Mouse (Mus musculus): ENCODE data around the gene Sun2. TPM values are rescaled to one million over a fixed set of nuclear protein-coding genes. Genes with fewer than 3 reads are reported as not detected.
A peak's percentile ranks its signal among the peaks of the same experiment; 100 is the strongest.

Sun2 gene
- 33.9 and 45.8 TPM in 2 replicates for total RNA-seq (2014; rRNA removed)
- 29.7 and 33.4 TPM in 2 replicates for polyA plus RNA-seq (2012; rRNA removed)

GRCm38 (mm10) chr15:79741921-79742705 lies at the start of gene Sun2:
Sun2 (minus strand) TSS chr15:79742536.
- peaks cover 8% of the 10 kb centered on the region for H3K4me1 ChIP-seq (ENCODE audit: control insufficient read depth, insufficient read depth, low read length)
- H3K4me3 ChIP-seq (ENCODE audit: insufficient read depth, low read depth, low read length) = peak within 1 kb of the TSS; percentile 70
- peak within 1 kb of the TSS; percentile 99 for H3K27ac ChIP-seq (replicated peaks; ENCODE audit: insufficient read depth, low read depth, low read length)
- no peaks in the 10 kb centered on the region for H3K27me3 ChIP-seq (ENCODE audit: control insufficient read depth, insufficient read depth, low read length)
- TF ChIP-seq CTCF (IDR thresholded peaks at IDR 0.05; ENCODE audit: low read depth, low read length) (no peak), POLR2A (IDR thresholded peaks at IDR 0.05; ENCODE audit: extremely low read depth, insufficient read depth, low read length) (peak; percentile 62)
- DNase-seq (ENCODE audit: extremely low read depth, low read depth, low spot score) = peak; percentile 75
- under 1% methylated on average over 93 of the region's 93 CpGs for WGBS
- peaks cover 4% of the 10 kb centered on the region; the same call in 1 of the 2 replicates for H3K79me2 ChIP-seq (ENCODE audit: control insufficient read depth, insufficient read depth, low read length)
- H3K36me3 ChIP-seq (ENCODE audit: control insufficient read depth, insufficient read depth, low read length) = peaks cover 3% of the 10 kb centered on the region; the same call in 1 of the 2 replicates
- peak within 1 kb of the TSS; percentile 99 for H3K9ac ChIP-seq (ENCODE audit: low read depth, low read length)

- WGBS = 7% methylated on average over 12 of the region's 12 CpGs
- H3K27ac ChIP-seq (replicated peaks; ENCODE audit: insufficient read depth, low read depth, low read length) = no peak overlapping the region
- TF ChIP-seq POLR2A (IDR thresholded peaks at IDR 0.05; ENCODE audit: extremely low read depth, insufficient read depth, low read length) = no peak
- peak; percentile 11; the same call in 1 of the 2 replicates for TF ChIP-seq CTCF (IDR thresholded peaks at IDR 0.05; ENCODE audit: low read depth, low read length)
- no peaks in the 10 kb centered on the region for H3K27me3 ChIP-seq (ENCODE audit: control insufficient read depth, insufficient read depth, low read length)
- no peak overlapping the region for H3K9ac ChIP-seq (ENCODE audit: low read depth, low read length)
- H3K4me3 ChIP-seq (ENCODE audit: insufficient read depth, low read depth, low read length) = no peak overlapping the region
- no peak for DNase-seq (ENCODE audit: extremely low read depth, low read depth, low spot score)
- H3K36me3 ChIP-seq (ENCODE audit: control insufficient read depth, insufficient read depth, low read length) = no peaks in the 10 kb centered on the region
- no peaks in the 10 kb centered on the region for H3K79me2 ChIP-seq (ENCODE audit: control insufficient read depth, insufficient read depth, low read length)
- no peaks in the 10 kb centered on the region for H3K4me1 ChIP-seq (ENCODE audit: control insufficient read depth, insufficient read depth, low read length)
These were observed 49.2 kb upstream of the Sun2 start for GRCm38 (mm10) chr15:79791502-79791901.

DNA sequence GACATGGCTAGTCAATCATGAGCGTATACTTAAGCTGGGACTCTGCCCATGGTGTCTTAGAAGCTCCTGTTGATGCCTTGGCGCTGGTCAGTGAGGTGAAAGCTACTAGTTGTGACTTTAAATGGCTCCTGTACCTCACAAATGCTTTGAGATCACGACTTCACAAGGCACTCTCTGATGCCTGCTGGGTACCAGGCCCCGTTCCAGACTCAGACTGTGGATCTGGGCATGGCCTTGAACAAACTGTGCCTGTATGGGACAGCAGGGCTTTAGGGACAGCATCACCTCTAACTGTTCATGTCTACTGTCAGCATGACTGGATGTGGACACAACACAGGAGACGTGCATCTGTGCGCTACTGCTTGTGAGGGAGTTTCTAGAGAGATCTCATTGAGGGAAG lies 48.6 kb upstream of the Sun2 start:
- TF ChIP-seq CTCF (IDR thresholded peaks at IDR 0.05; ENCODE audit: low read depth, low read length) = no peak
- no peak for TF ChIP-seq POLR2A (IDR thresholded peaks at IDR 0.05; ENCODE audit: extremely low read depth, insufficient read depth, low read length)
- Histone ChIP-seq H3K9ac (ENCODE audit: low read depth, low read length) (no peak overlapping the region), H3K79me2 (ENCODE audit: control insufficient read depth, insufficient read depth, low read length) (no peaks in the 10 kb centered on the region), H3K27me3 (ENCODE audit: control insufficient read depth, insufficient read depth, low read length) (no peaks in the 10 kb centered on the region), H3K4me3 (ENCODE audit: insufficient read depth, low read depth, low read length) (no peak overlapping the region), H3K36me3 (ENCODE audit: control insufficient read depth, insufficient read depth, low read length) (no peaks in the 10 kb centered on the region), H3K27ac (replicated peaks; ENCODE audit: insufficient read depth, low read depth, low read length) (no peak overlapping the region), H3K4me1 (ENCODE audit: control insufficient read depth, insufficient read depth, low read length) (no peaks in the 10 kb centered on the region)
- WGBS = 80% methylated on average over 6 of the region's 6 CpGs
- DNase-seq (ENCODE audit: extremely low read depth, low read depth, low spot score) = no peak

DNA sequence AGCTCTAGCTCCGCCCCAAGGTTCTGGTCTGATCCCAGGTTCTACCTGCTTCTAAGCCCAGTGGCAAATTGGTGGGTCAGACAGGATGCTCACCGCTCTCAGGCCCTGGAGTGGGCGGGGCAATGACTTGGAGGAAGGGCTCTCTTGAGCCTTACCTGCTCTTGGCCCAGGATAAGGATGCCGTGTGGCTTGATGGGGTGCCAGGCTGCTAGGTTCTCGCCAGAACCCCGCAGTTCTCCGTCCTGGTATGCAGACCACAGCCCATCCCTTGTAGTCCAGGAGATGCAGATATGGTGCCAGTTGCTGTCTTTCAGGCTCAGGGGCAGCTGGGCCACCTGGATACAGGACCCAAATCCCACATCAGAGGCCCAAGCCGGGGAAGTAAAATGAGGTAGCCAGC lies 47.8 kb upstream of the Sun2 start:
- no peak overlapping the region for H3K27ac ChIP-seq (replicated peaks; ENCODE audit: insufficient read depth, low read depth, low read length)

GRCm38 (mm10) chr15:79787815-79788214 lies 45.5 kb upstream of the Sun2 start:
- Histone ChIP-seq H3K9ac (ENCODE audit: low read depth, low read length) (no peak overlapping the region), H3K27me3 (ENCODE audit: control insufficient read depth, insufficient read depth, low read length) (no peaks in the 10 kb centered on the region), H3K4me3 (ENCODE audit: insufficient read depth, low read depth, low read length) (no peak overlapping the region), H3K4me1 (ENCODE audit: control insufficient read depth, insufficient read depth, low read length) (no peaks in the 10 kb centered on the region), H3K79me2 (ENCODE audit: control insufficient read depth, insufficient read depth, low read length) (no peaks in the 10 kb centered on the region), H3K27ac (replicated peaks; ENCODE audit: insufficient read depth, low read depth, low read length) (no peak overlapping the region), H3K36me3 (ENCODE audit: control insufficient read depth, insufficient read depth, low read length) (no peaks in the 10 kb centered on the region)
- DNase-seq (ENCODE audit: extremely low read depth, low read depth, low spot score) = no peak
- 66% methylated on average over 8 of the region's 8 CpGs for WGBS
- TF ChIP-seq CTCF (IDR thresholded peaks at IDR 0.05; ENCODE audit: low read depth, low read length) = no peak
- no peak for TF ChIP-seq POLR2A (IDR thresholded peaks at IDR 0.05; ENCODE audit: extremely low read depth, insufficient read depth, low read length)

More for the DNA sequence above, 47.8 kb upstream of the Sun2 start:
- Histone ChIP-seq H3K9ac (ENCODE audit: low read depth, low read length) (no peak overlapping the region), H3K4me3 (ENCODE audit: insufficient read depth, low read depth, low read length) (no peak overlapping the region), H3K4me1 (ENCODE audit: control insufficient read depth, insufficient read depth, low read length) (no peaks in the 10 kb centered on the region), H3K79me2 (ENCODE audit: control insufficient read depth, insufficient read depth, low read length) (no peaks in the 10 kb centered on the region), H3K36me3 (ENCODE audit: control insufficient read depth, insufficient read depth, low read length) (no peaks in the 10 kb centered on the region), H3K27me3 (ENCODE audit: control insufficient read depth, insufficient read depth, low read length) (no peaks in the 10 kb centered on the region)
- no peak for TF ChIP-seq POLR2A (IDR thresholded peaks at IDR 0.05; ENCODE audit: extremely low read depth, insufficient read depth, low read length)
- TF ChIP-seq CTCF (IDR thresholded peaks at IDR 0.05; ENCODE audit: low read depth, low read length) = no peak
- DNase-seq (ENCODE audit: extremely low read depth, low read depth, low spot score) = no peak
- 58% methylated on average over 8 of the region's 8 CpGs for WGBS

GRCm38 (mm10) chr15:79785056-79785455 lies 42.7 kb upstream of the Sun2 start:
- WGBS = 38% methylated on average over 1 of the region's 1 CpGs

More at GRCm38 (mm10) chr15:79785056-79785455, 42.7 kb upstream of the Sun2 start:
- Histone ChIP-seq H3K36me3 (ENCODE audit: control insufficient read depth, insufficient read depth, low read length) (no peaks in the 10 kb centered on the region), H3K4me1 (ENCODE audit: control insufficient read depth, insufficient read depth, low read length) (no peaks in the 10 kb centered on the region), H3K27me3 (ENCODE audit: control insufficient read depth, insufficient read depth, low read length) (no peaks in the 10 kb centered on the region), H3K4me3 (ENCODE audit: insufficient read depth, low read depth, low read length) (no peak overlapping the region), H3K9ac (ENCODE audit: low read depth, low read length) (no peak overlapping the region), H3K27ac (replicated peaks; ENCODE audit: insufficient read depth, low read depth, low read length) (no peak overlapping the region), H3K79me2 (ENCODE audit: control insufficient read depth, insufficient read depth, low read length) (no peaks in the 10 kb centered on the region)
- TF ChIP-seq CTCF (IDR thresholded peaks at IDR 0.05; ENCODE audit: low read depth, low read length) (no peak), POLR2A (IDR thresholded peaks at IDR 0.05; ENCODE audit: extremely low read depth, insufficient read depth, low read length) (no peak)
- no peak for DNase-seq (ENCODE audit: extremely low read depth, low read depth, low spot score)

Data from liver, adult 2 months (tissue).